Mouse (Mus musculus): Measurements from ENCODE around the gene Calcoco1. TPM values are rescaled to one million over a fixed set of nuclear protein-coding genes. Genes with fewer than 3 reads are reported as not detected.
A peak's percentile ranks its signal among the peaks of the same experiment; 100 is the strongest.

The Calcoco1 gene
- polyA plus RNA-seq, 1 experiment from 2014 or later, result 51.4 TPM

DNA sequence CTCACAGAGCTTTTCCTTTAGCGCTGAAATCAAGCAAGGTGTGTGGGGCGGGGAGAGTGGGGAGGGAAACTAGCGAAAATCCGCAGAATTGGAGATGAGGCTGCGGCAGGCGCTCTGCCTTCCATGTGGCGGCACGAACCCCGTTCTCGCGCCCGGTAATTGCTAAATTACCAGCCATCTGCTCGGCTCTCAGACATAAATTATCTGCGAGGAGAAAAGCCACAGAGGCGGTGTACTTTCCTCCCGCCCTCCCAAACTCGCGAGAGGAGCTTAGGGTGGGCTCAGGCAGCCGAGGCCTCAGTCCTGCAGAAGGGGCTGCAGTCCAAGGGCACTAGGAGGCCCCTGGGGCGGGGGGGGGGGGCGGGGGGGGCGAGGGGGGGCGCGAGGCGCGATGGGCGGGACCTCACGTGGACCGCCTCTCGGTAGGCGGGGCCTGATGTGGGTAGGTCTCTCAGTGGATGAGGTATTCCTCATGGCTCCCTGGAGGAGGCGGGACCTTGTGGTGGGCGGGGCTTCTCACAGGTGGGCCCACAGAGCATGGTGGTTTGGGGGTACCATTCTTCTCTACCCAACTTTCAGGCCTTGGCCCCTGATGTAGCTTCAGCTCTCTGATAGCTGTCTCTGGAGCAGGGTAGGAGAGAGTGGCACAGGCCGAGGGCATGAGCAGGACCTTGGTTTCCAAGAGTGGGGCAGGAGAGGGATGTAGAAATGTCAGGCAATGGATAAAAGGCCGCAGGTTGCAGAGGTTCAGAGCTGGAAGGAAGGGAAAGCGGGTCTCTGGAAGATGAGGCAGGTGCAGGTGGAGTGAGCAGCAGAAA is 14.4 kb upstream of the Calcoco1 start:
- no peak overlapping the region for H3K27ac ChIP-seq
- H3K4me2 ChIP-seq, result peak overlapping the region; percentile 65
- peaks cover 82% of the 10 kb centered on the region for H3K27me3 ChIP-seq
- peak; percentile 55 for ATAC-seq (replicated peaks; ENCODE audit: low FRiP score)
- no peaks in the 10 kb centered on the region for H3K9me3 ChIP-seq (replicated peaks)
- peak overlapping the region; percentile 36; the same call in 1 of the 2 replicates for H3K9ac ChIP-seq
- H3K4me3 ChIP-seq (replicated peaks), result peak overlapping the region; percentile 39
- H3K4me1 ChIP-seq, result peaks cover 29% of the 10 kb centered on the region
- WGBS, result 12% methylated on average over 30 of the region's 36 CpGs
- no peaks in the 10 kb centered on the region for H3K36me3 ChIP-seq

DNA sequence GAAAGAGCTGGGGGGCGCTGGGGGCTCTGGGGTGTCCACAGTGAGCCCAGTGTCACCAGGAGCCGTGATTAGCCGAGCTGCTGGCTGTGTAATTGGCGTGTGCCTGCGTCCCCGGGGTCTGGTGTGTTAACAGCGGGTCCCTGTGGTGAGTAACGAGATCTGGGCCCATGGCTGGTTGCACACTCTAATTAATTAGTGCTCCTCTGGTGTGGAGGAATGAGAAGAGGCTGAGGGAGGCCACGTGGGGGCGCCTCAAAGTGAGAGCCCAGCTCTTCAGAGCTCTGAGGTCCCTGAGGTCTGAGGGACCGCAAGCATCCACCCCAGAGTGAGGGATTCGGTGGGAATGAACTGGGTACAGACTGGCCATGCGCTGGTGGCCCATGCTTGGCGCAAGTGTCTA is 13.1 kb upstream of the Calcoco1 start:
- no peak overlapping the region for H3K4me3 ChIP-seq (replicated peaks)
- ATAC-seq (replicated peaks; ENCODE audit: low FRiP score), result peak; percentile 77
- peaks cover 72% of the 10 kb centered on the region for H3K27me3 ChIP-seq
- no peak overlapping the region for H3K9ac ChIP-seq
- no peak overlapping the region for H3K27ac ChIP-seq
- no peaks in the 10 kb centered on the region for H3K36me3 ChIP-seq
- H3K4me1 ChIP-seq, result peaks cover 29% of the 10 kb centered on the region
- 42% methylated on average over 14 of the region's 14 CpGs for WGBS
- H3K4me2 ChIP-seq, result no peak overlapping the region
- H3K9me3 ChIP-seq (replicated peaks), result no peaks in the 10 kb centered on the region

DNA sequence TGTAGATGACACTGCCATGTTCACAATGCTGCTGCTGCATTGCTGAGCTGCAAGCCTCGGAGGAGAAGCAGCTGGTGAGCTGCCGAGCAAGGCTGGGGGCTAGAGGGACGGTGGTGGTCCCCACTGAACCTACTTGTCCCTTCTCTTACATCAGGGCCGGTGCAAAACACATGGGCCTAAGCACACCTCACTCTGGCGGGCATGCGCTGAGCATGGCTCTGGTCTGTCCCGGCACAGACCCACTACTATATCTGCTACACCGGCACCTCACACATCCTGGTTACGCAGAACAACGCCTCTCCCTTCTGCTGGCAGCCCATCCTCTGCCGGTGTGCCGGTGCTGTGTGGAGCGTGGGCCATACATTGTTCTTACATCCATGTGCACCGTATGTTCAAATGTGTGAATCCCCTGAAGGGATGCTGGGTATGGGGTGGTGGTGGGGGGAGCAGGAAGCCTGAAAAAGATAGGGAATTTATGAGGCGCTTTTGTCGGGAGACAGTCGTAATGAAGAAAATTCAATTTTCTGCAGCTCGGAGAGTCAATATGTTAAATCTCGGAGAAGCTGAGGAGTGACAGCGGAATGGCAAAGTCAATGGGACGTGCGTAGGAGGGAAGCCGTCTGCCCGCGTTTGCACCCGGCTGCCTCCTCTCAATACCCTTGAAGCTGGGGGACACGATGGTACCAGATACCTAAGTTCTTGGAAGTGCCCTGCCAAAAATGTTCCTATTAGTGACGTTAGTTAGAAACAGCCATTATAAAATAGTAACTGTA is 12.0 kb upstream of the Calcoco1 start:
- Histone ChIP-seq H3K36me3 (no peaks in the 10 kb centered on the region), H3K27me3 (peaks cover 63% of the 10 kb centered on the region), H3K9ac (no peak overlapping the region), H3K4me1 (peaks cover 25% of the 10 kb centered on the region), H3K27ac (no peak overlapping the region), H3K4me2 (no peak overlapping the region), H3K9me3 (replicated peaks) (no peaks in the 10 kb centered on the region), H3K4me3 (replicated peaks) (no peak overlapping the region)
- 74% methylated on average over 28 of the region's 28 CpGs for WGBS
- ATAC-seq (replicated peaks; ENCODE audit: low FRiP score), result no peak

DNA sequence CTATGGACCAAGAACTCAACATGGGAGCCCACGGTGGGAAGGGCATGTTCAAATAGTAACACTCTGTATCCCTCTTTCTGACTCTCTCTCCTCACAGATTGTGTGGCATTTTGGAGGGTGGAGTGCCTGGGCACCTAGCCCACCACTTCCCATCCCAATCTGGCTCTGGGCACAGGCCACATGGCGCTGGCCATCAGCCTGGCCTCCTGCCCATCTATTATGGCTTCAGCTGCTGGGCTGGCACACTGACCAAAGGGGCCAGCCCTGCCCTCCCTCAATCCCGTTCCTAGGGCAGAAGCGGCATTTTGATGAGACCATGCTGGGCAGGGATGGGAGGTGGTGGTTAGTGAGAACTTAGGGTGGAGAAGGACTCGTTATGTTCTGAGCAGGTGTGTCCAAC is 11.3 kb upstream of the Calcoco1 start:
- WGBS, result 79% methylated on average over 5 of the region's 5 CpGs
- H3K9me3 ChIP-seq (replicated peaks), result no peaks in the 10 kb centered on the region
- H3K27ac ChIP-seq, result no peak overlapping the region
- no peak overlapping the region for H3K4me2 ChIP-seq
- no peak overlapping the region for H3K9ac ChIP-seq
- H3K27me3 ChIP-seq, result peaks cover 61% of the 10 kb centered on the region
- H3K4me1 ChIP-seq, result peaks cover 25% of the 10 kb centered on the region
- H3K36me3 ChIP-seq, result no peaks in the 10 kb centered on the region
- ATAC-seq (replicated peaks; ENCODE audit: low FRiP score), result no peak
- no peak overlapping the region for H3K4me3 ChIP-seq (replicated peaks)

DNA sequence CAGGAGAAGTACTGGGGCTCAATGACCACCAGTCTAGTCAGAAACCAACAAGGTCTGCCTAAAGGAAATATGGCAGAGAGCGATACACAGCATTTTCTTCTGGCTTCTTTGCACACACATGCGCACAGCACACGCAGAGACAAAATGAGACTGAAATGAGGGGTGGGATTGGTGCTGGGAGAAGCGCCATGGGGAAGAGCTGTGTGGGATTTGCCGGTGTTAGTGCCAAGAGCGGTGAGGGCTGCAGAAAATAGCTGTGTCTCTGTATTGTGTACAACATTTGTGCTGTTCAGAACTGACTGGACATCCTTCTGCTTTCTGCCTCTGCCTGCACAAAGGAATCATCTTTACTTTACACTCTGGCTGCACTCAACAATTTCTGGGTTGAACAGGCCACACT is 10.4 kb upstream of the Calcoco1 start:
- H3K9me3 ChIP-seq (replicated peaks), result no peaks in the 10 kb centered on the region
- no peaks in the 10 kb centered on the region for H3K36me3 ChIP-seq
- ATAC-seq (replicated peaks; ENCODE audit: low FRiP score), result no peak
- WGBS, result 89% methylated on average over 6 of the region's 6 CpGs
- no peak overlapping the region for H3K4me2 ChIP-seq
- no peak overlapping the region for H3K9ac ChIP-seq
- peaks cover 53% of the 10 kb centered on the region for H3K27me3 ChIP-seq
- H3K27ac ChIP-seq, result no peak overlapping the region
- H3K4me1 ChIP-seq, result peaks cover 24% of the 10 kb centered on the region
- H3K4me3 ChIP-seq (replicated peaks), result no peak overlapping the region

DNA sequence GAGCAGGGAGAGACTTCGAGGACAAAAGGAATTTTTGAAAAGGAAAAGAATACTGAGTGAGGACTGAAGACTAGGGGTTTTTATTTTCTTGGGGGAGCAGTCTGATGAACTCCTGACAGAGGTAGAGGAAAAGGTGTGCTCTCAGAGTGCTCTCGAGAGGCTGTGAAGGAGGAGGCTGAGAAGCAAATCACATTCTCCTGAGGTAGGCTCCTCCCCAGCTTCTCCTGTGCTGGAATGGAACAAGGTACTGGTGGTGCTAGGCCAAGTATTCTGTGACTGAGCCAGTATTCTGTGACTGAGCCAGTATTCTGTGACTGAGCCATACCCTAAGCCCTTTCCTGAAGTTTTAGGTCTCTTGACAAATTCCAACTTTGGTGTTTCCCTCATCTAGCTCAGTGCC is 6.0 kb upstream of the Calcoco1 start:
- ATAC-seq (replicated peaks; ENCODE audit: low FRiP score), result no peak
- H3K9ac ChIP-seq, result no peak overlapping the region
- 65% methylated on average over 2 of the region's 2 CpGs for WGBS
- no peaks in the 10 kb centered on the region for H3K36me3 ChIP-seq
- H3K27ac ChIP-seq, result no peak overlapping the region
- H3K4me2 ChIP-seq, result no peak overlapping the region
- H3K4me3 ChIP-seq (replicated peaks), result no peak overlapping the region
- peaks cover 8% of the 10 kb centered on the region for H3K27me3 ChIP-seq
- H3K9me3 ChIP-seq (replicated peaks), result no peaks in the 10 kb centered on the region
- no peaks in the 10 kb centered on the region for H3K4me1 ChIP-seq

DNA sequence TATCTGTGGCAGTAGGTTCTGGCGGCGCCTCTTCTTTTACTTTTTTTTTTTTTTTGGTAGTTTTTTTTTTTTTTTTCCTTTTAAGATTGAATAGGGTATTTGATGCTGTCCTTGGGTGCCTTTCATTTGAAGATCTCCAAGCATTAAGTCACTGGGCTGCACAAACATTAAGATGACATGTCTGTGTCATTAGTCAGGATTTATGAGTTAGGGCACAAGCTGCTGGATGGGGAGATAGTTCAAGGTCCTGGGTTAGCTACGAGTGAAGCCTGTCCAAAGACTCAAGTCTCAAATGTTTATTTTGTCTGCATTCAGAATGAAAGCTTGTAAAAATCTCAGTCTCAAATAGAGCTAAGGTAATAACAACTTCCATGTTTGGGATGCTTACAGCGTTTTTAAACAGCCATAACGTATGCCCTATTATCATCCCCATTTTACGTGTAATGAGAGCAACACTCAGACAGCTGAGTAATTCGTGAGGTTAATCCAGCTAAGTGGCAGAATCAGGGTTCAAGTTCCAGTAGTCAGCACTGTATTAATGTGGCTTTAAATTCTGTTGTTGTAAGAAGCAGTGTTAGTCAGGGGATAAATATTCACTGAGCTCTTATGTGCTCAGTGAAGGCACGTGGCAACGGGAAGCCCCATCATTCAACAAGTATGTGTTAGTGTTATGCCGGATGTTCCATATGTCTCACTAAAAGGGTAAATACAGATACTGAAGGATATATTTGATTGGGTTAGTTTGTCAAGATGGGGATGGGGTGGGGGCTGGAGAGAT is 1.6 kb upstream of the Calcoco1 start:
- H3K4me2 ChIP-seq, result no peak overlapping the region
- peaks cover 6% of the 10 kb centered on the region; the same call in 1 of the 2 replicates for H3K36me3 ChIP-seq
- WGBS, result 71% methylated on average over 10 of the region's 10 CpGs
- no peak overlapping the region for H3K27ac ChIP-seq
- ATAC-seq (replicated peaks; ENCODE audit: low FRiP score), result no peak
- H3K4me1 ChIP-seq, result peaks cover 14% of the 10 kb centered on the region
- no peak overlapping the region for H3K4me3 ChIP-seq (replicated peaks)
- H3K9ac ChIP-seq, result no peak overlapping the region
- H3K9me3 ChIP-seq (replicated peaks), result no peaks in the 10 kb centered on the region
- no peaks in the 10 kb centered on the region for H3K27me3 ChIP-seq

DNA sequence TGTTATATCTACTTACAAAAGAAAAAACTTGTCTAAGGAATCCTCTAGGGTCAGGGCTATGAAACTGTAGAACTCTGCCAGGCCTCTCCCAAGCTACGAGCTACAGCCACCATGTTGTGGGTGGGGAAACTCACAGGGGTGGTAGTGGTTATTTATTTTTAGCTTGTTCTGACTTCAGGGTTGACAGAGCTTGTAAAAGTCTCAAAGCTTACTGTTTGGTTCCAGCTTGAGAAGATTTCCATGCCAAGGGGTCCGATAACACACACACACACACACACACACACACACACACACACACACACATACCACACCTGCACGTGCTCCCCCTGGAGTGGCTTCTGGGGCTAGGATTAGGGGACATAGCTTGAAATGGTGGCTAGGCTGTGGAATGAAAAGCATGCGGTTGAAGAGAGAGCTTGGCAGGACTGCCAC is 538 bp upstream of the Calcoco1 start:
- peaks cover 14% of the 10 kb centered on the region for H3K4me1 ChIP-seq
- H3K27ac ChIP-seq, result peak overlapping the region; percentile 84
- WGBS, result 43% methylated on average over 4 of the region's 4 CpGs
- ATAC-seq (replicated peaks; ENCODE audit: low FRiP score), result peak; percentile 40; the same call in 1 of the 2 replicates
- peak overlapping the region; percentile 63 for H3K4me2 ChIP-seq
- 0 out of 2 replicates have a peak overlapping the region, but pooled peaks have one; percentile 21 for H3K9ac ChIP-seq
- peak overlapping the region; percentile 83 for H3K4me3 ChIP-seq (replicated peaks)
- H3K27me3 ChIP-seq, result no peaks in the 10 kb centered on the region
- H3K36me3 ChIP-seq, result peaks cover 16% of the 10 kb centered on the region
- H3K9me3 ChIP-seq (replicated peaks), result no peaks in the 10 kb centered on the region

DNA sequence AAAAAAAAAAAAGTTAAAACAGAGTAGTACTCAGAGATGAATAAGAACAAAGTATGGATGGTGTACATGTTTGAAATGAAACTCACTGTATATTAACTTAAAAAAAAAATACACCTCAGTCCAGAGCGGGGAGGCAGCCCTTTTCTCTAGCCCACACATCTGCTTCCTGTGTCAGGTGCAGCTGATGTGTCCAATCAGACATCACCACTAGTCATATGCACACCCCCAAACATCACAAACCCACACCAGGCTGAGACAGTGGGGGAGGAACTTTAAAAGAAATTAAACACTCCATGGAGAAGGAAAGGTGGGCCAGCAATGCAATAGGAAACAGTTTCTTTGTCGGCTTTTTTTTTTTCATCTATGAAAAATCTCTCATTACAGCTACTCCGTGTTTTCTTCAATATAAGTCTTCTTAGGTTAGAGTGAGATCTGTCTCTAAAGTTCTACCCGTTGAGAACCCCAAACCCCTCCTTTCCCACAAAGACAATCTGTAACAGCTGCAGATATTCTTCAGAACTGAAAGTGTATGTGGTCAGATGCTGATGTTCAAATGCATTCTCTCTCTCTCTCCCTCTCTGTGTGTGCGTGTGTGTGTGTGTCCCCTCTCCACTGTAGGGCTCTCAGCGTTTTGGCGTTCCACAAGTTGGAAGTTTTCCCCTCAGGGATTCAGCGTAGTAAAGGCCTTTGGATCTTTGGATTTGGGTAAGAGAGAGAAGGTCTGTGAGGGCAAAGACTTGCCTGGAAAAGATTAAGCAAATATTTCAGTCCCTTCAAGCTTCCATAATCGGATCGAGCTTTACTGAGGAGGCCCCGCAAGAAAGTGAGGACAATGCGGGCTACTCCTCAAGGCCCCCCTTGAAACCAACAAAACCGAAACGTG is 721 bp downstream of the Calcoco1 start:
- peak; percentile 11; the same call in 1 of the 2 replicates for ATAC-seq (replicated peaks; ENCODE audit: low FRiP score)
- Histone ChIP-seq H3K27ac (peak overlapping the region; percentile 27; the same call in 1 of the 2 replicates), H3K9me3 (replicated peaks) (no peaks in the 10 kb centered on the region), H3K4me2 (peak overlapping the region; percentile 68), H3K9ac (peak overlapping the region; percentile 64), H3K36me3 (peaks cover 28% of the 10 kb centered on the region), H3K27me3 (no peaks in the 10 kb centered on the region), H3K4me1 (peaks cover 18% of the 10 kb centered on the region), H3K4me3 (replicated peaks) (peak overlapping the region; percentile 83)
- WGBS, result 15% methylated on average over 14 of the region's 14 CpGs

DNA sequence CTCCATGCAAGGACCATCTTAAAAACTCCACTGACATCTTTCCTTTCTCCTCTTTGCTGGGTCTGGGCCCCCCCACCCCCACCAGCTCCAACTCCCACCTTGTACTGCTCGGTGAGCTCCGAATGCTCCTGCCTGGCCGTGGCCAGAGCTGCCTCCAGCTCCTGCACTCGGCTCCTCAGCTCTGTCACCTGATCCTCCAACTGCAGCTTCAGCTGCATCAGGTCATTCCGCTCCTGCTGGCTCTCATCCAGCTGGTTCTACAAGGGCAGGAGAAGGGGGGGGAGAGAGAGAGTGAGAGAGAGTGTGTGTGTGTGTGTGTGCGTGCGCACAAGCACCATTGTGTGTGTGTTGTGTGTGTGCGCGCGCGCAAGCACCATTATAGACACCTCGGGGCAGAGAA is 5.8 kb downstream of the Calcoco1 start:
- H3K9ac ChIP-seq, result no peak overlapping the region
- no peak overlapping the region for H3K4me3 ChIP-seq (replicated peaks)
- H3K36me3 ChIP-seq, result peaks cover 78% of the 10 kb centered on the region
- H3K9me3 ChIP-seq (replicated peaks), result no peaks in the 10 kb centered on the region
- H3K27ac ChIP-seq, result no peak overlapping the region
- 51% methylated on average over 12 of the region's 12 CpGs for WGBS
- no peaks in the 10 kb centered on the region for H3K27me3 ChIP-seq
- ATAC-seq (replicated peaks; ENCODE audit: low FRiP score), result peak; percentile 64
- H3K4me2 ChIP-seq, result no peak overlapping the region
- peaks cover 17% of the 10 kb centered on the region for H3K4me1 ChIP-seq

DNA sequence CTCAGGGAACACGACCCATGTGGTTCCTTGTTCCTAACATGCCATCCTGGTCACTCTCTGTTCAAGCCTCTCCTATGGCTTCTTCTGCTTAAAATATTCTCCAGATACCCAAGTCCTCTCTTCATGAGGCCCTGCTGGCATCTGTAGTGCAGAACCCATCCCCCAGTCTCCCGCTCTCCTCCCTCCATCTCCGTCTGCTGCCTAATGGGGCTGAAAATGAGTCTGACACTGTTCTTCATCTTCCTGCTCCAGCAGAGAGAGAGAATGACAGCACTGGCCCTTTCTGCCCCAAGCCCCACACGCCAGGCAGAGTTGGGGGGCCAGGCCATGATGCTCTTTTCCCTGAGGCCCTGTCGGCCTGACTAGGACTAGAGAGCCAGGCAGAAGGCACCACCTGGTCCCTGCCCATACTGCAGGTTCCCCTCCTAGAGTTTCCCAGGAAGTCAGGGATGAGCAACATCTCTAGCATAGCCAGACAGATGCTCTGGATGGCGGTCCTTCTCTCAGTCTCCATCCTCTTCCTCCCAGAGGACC is 14.2 kb downstream of the Calcoco1 start:
- H3K4me1 ChIP-seq, result peaks cover 21% of the 10 kb centered on the region
- H3K4me2 ChIP-seq, result no peak overlapping the region
- H3K27ac ChIP-seq, result no peak overlapping the region; the same call in 1 of the 2 replicates
- peak; percentile 38; the same call in 1 of the 2 replicates for ATAC-seq (replicated peaks; ENCODE audit: low FRiP score)
- H3K27me3 ChIP-seq, result no peaks in the 10 kb centered on the region
- H3K4me3 ChIP-seq (replicated peaks), result no peak overlapping the region
- no peak overlapping the region for H3K9ac ChIP-seq
- H3K9me3 ChIP-seq (replicated peaks), result no peaks in the 10 kb centered on the region
- H3K36me3 ChIP-seq, result peaks cover 63% of the 10 kb centered on the region
- WGBS, result 42% methylated on average over 6 of the region's 6 CpGs

All from kidney, embryonic 15.5 days (tissue).